Mouse (Mus musculus): ENCODE results near the gene Olfr315. TPM values are rescaled to one million over a fixed set of nuclear protein-coding genes. Genes with fewer than 3 reads are reported as not detected.
"Not testable (repeated sequence)": the region's sequence is repeated elsewhere in the genome, so short reads cannot be mapped to it uniquely, and the experiment has no call there.

The Olfr315 gene
- total and polyA plus RNA-seq, 2 experiments from 2014 or later: 0.29 TPM; not detected in 1

GRCm38 (mm10) chr11:58795856-58796255 is 22.9 kb downstream of the Olfr315 start:
- Histone ChIP-seq H3K36me3 (ENCODE audit: insufficient read depth) (no peaks in the 10 kb centered on the region), H3K4me3 (ENCODE audit: low read depth, low read length) (no peak overlapping the region), H3K9me3 (ENCODE audit: low read length) (no peaks in the 10 kb centered on the region), H3K27me3 (ENCODE audit: insufficient read depth, low read length) (no peaks in the 10 kb centered on the region), H3K9ac (no peak overlapping the region), H3K27ac (ENCODE audit: low read depth, low read length) (no peak overlapping the region), H3K4me2 (ENCODE audit: low read depth) (no peak overlapping the region), H3K4me1 (ENCODE audit: insufficient read depth) (no peaks in the 10 kb centered on the region)
- TF ChIP-seq CTCF (IDR thresholded peaks at IDR 0.05; ENCODE audit: low read depth): no peak
- ATAC-seq (no peak), DNase-seq (no peak)
- 79% methylated on average over 2 of the region's 2 CpGs for WGBS

GRCm38 (mm10) chr11:58796850-58797249 is 23.9 kb downstream of the Olfr315 start:
- Histone ChIP-seq H3K9me3 (ENCODE audit: low read length) (no peaks in the 10 kb centered on the region), H3K4me1 (ENCODE audit: insufficient read depth) (no peaks in the 10 kb centered on the region), H3K36me3 (ENCODE audit: insufficient read depth) (no peaks in the 10 kb centered on the region), H3K27me3 (ENCODE audit: insufficient read depth, low read length) (no peaks in the 10 kb centered on the region), H3K9ac (no peak overlapping the region), H3K27ac (ENCODE audit: low read depth, low read length) (no peak overlapping the region), H3K4me3 (ENCODE audit: low read depth, low read length) (no peak overlapping the region), H3K4me2 (ENCODE audit: low read depth) (no peak overlapping the region)
- no peak for TF ChIP-seq CTCF (IDR thresholded peaks at IDR 0.05; ENCODE audit: low read depth)
- DNase-seq (peak; percentile 16), ATAC-seq (no peak)
- WGBS: 73% methylated on average over 7 of the region's 7 CpGs

- no peak overlapping the region for H3K9ac ChIP-seq
- H3K4me1 ChIP-seq (ENCODE audit: insufficient read depth): no peaks in the 10 kb centered on the region
- H3K27ac ChIP-seq (ENCODE audit: low read depth, low read length): no peak overlapping the region
- H3K4me3 ChIP-seq (ENCODE audit: low read depth, low read length): no peak overlapping the region
- ATAC-seq (no peak), DNase-seq (no peak)
- H3K27me3 ChIP-seq (ENCODE audit: insufficient read depth, low read length): no peaks in the 10 kb centered on the region
- TF ChIP-seq CTCF (IDR thresholded peaks at IDR 0.05; ENCODE audit: low read depth): no peak
- 82% methylated on average over 5 of the region's 5 CpGs for WGBS
- no peaks in the 10 kb centered on the region for H3K36me3 ChIP-seq (ENCODE audit: insufficient read depth)
- no peaks in the 10 kb centered on the region for H3K9me3 ChIP-seq (ENCODE audit: low read length)
- H3K4me2 ChIP-seq (ENCODE audit: low read depth): no peak overlapping the region
These were observed 26.8 kb downstream of the Olfr315 start for GRCm38 (mm10) chr11:58799747-58800146.

- 29% methylated on average over 14 of the region's 14 CpGs for WGBS
- peak; percentile 77 for ATAC-seq
- peak; percentile 58 for DNase-seq
- H3K27ac ChIP-seq (ENCODE audit: low read depth, low read length): no peak within 1 kb of the TSS
- no peaks in the 10 kb centered on the region for H3K4me1 ChIP-seq (ENCODE audit: insufficient read depth)
- TF ChIP-seq CTCF (IDR thresholded peaks at IDR 0.05; ENCODE audit: low read depth): no peak
- H3K36me3 ChIP-seq (ENCODE audit: insufficient read depth): no peaks in the 10 kb centered on the region
- peak within 1 kb of the TSS; percentile 11; the same call in 1 of the 2 replicates for H3K4me2 ChIP-seq (ENCODE audit: low read depth)
- H3K9ac ChIP-seq: no peak within 1 kb of the TSS
- no peak within 1 kb of the TSS for H3K4me3 ChIP-seq (ENCODE audit: low read depth, low read length)
- H3K9me3 ChIP-seq (ENCODE audit: low read length): no peaks in the 10 kb centered on the region
- H3K27me3 ChIP-seq (ENCODE audit: insufficient read depth, low read length): no peaks in the 10 kb centered on the region
These were observed 28.7 kb downstream of the Olfr315 start, which contains the start of gene Fam183b for GRCm38 (mm10) chr11:58801558-58802228. Gene Fam183b (minus strand): TSS chr11:58801960.

- Histone ChIP-seq H3K9ac (no peak overlapping the region), H3K27me3 (ENCODE audit: insufficient read depth, low read length) (no peaks in the 10 kb centered on the region), H3K4me2 (ENCODE audit: low read depth) (no peak overlapping the region), H3K4me1 (ENCODE audit: insufficient read depth) (no peaks in the 10 kb centered on the region), H3K9me3 (ENCODE audit: low read length) (no peaks in the 10 kb centered on the region), H3K27ac (ENCODE audit: low read depth, low read length) (no peak overlapping the region), H3K36me3 (ENCODE audit: insufficient read depth) (no peaks in the 10 kb centered on the region), H3K4me3 (ENCODE audit: low read depth, low read length) (no peak overlapping the region)
- WGBS: 82% methylated on average over 4 of the region's 4 CpGs
- no peak for ATAC-seq
- DNase-seq: no peak
- no peak for TF ChIP-seq CTCF (IDR thresholded peaks at IDR 0.05; ENCODE audit: low read depth)
These were observed 30.9 kb downstream of the Olfr315 start for GRCm38 (mm10) chr11:58803871-58804270.

- Histone ChIP-seq H3K4me1 (ENCODE audit: insufficient read depth) (no peaks in the 10 kb centered on the region), H3K27me3 (ENCODE audit: insufficient read depth, low read length) (no peaks in the 10 kb centered on the region), H3K4me2 (ENCODE audit: low read depth) (no peak overlapping the region), H3K4me3 (ENCODE audit: low read depth, low read length) (no peak overlapping the region), H3K27ac (ENCODE audit: low read depth, low read length) (no peak overlapping the region), H3K9ac (no peak overlapping the region), H3K36me3 (ENCODE audit: insufficient read depth) (no peaks in the 10 kb centered on the region), H3K9me3 (ENCODE audit: low read length) (no peaks in the 10 kb centered on the region)
- DNase-seq (no peak), ATAC-seq (no peak)
- 82% methylated on average over 2 of the region's 2 CpGs for WGBS
- TF ChIP-seq CTCF (IDR thresholded peaks at IDR 0.05; ENCODE audit: low read depth): no peak
These were observed 31.4 kb downstream of the Olfr315 start for GRCm38 (mm10) chr11:58804393-58804792.

- H3K9me3 ChIP-seq (ENCODE audit: low read length): no peaks in the 10 kb centered on the region
- ATAC-seq (no peak), DNase-seq (no peak)
- no peak overlapping the region for H3K27ac ChIP-seq (ENCODE audit: low read depth, low read length)
- H3K4me3 ChIP-seq (ENCODE audit: low read depth, low read length): no peak overlapping the region
- H3K27me3 ChIP-seq (ENCODE audit: insufficient read depth, low read length): no peaks in the 10 kb centered on the region
- no peak overlapping the region for H3K9ac ChIP-seq
- no peaks in the 10 kb centered on the region for H3K36me3 ChIP-seq (ENCODE audit: insufficient read depth)
- 3% methylated on average over 1 of the region's 1 CpGs for WGBS
- H3K4me1 ChIP-seq (ENCODE audit: insufficient read depth): no peaks in the 10 kb centered on the region
- TF ChIP-seq CTCF (IDR thresholded peaks at IDR 0.05; ENCODE audit: low read depth): peak; percentile 39
- H3K4me2 ChIP-seq (ENCODE audit: low read depth): no peak overlapping the region
These were observed 39.0 kb downstream of the Olfr315 start for GRCm38 (mm10) chr11:58812001-58812400.

GRCm38 (mm10) chr11:58814700-58815099 is 41.7 kb downstream of the Olfr315 start, which contains the start of gene Olfr313:
Gene Olfr313 (plus strand): TSS chr11:58815000.
- not testable (repeated sequence) for H3K9ac ChIP-seq; H3K4me2 ChIP-seq (ENCODE audit: low read depth); H3K4me3 ChIP-seq (ENCODE audit: low read depth, low read length); ATAC-seq; H3K27ac ChIP-seq (ENCODE audit: low read depth, low read length); H3K4me1 ChIP-seq (ENCODE audit: insufficient read depth); DNase-seq; H3K27me3 ChIP-seq (ENCODE audit: insufficient read depth, low read length); H3K36me3 ChIP-seq (ENCODE audit: insufficient read depth); H3K9me3 ChIP-seq (ENCODE audit: low read length)
- WGBS: 63% methylated on average over 1 of the region's 1 CpGs

Measured in forebrain, postnatal 0 days (tissue).